Mouse (Mus musculus) liver, embryonic 15.5 days (tissue): Measurements from ENCODE around the gene Washc2. TPM values are rescaled to one million over a fixed set of nuclear protein-coding genes. Genes with fewer than 3 reads are reported as not detected.

Experiments
- ATAC-seq: fragments of 200-750 bp; cut with Nextera tagmentation; 2 replicates; pipeline ENCODE4 v1.8.0; 2017; ENCODE audit warnings: moderate number of reproducible peaks, mild to moderate bottlenecking, moderate library complexity; ENCODE audit not compliant: insufficient read depth
- H3K27ac ChIP-seq: fragments of 300-500 bp; sonication (generic); replicated peaks from 2 replicates; pipeline ENCODE4 v1.5.1; 2015; ENCODE audit warnings: mild to moderate bottlenecking, inconsistent platforms
- H3K27me3 ChIP-seq: fragments of 300-500 bp; sonication (generic); 2 replicates; pipeline ENCODE4 v1.6.1; 2015; ENCODE audit warnings: mild to moderate bottlenecking, inconsistent platforms
- H3K36me3 ChIP-seq: fragments of 300-500 bp; sonication (generic); replicated peaks from 2 replicates; pipeline ENCODE4 v1.6.1; 2015; ENCODE audit warnings: moderate library complexity, mild to moderate bottlenecking, inconsistent platforms
- H3K4me1 ChIP-seq: fragments of 300-500 bp; sonication (generic); replicated peaks from 2 replicates; pipeline ENCODE4 v1.6.1; 2015; ENCODE audit warnings: inconsistent platforms
- H3K4me2 ChIP-seq: fragments of 300-500 bp; sonication (generic); 2 replicates; pipeline ENCODE4 v1.6.1; 2015; ENCODE audit warnings: moderate library complexity, mild to moderate bottlenecking, inconsistent platforms
- H3K4me3 ChIP-seq: fragments of 300-500 bp; sonication (generic); replicated peaks from 2 replicates; pipeline ENCODE4 v1.5.1; 2015; ENCODE audit warnings: mild to moderate bottlenecking, inconsistent platforms
- H3K9ac ChIP-seq: fragments of 300-500 bp; sonication (generic); 2 replicates; pipeline ENCODE4 v1.6.1; 2015; ENCODE audit warnings: moderate library complexity, mild to moderate bottlenecking, inconsistent platforms
- H3K9me3 ChIP-seq: fragments of 300-500 bp; sonication (generic); replicated peaks from 2 replicates; pipeline ENCODE4 v1.6.1; 2016; ENCODE audit warnings: inconsistent platforms
- whole genome bisulfite sequencing: fragments of 180-500 bp; shearing (Covaris S2); methylation state at CpG from one replicate; pipeline ENCODE4 v1.1.7; 2015; ENCODE audit warnings: mixed read lengths; ENCODE audit not compliant: insufficient replicate concordance; 5-methylcytosine and 5-hydroxymethylcytosine counted together
- polyA plus RNA-seq: library from polyadenylated mRNA; unstranded; fragments of >200 nt; fragmentation: Nextera tagmentation; extraction: Ambion mirVana; gene quantifications from 2 replicates; pipeline ENCODE4 v1.2.1, GENCODE M21; 2015

Washc2 gene
- polyA plus RNA-seq, 1 experiment from 2014 or later: 13.7 TPM

DNA sequence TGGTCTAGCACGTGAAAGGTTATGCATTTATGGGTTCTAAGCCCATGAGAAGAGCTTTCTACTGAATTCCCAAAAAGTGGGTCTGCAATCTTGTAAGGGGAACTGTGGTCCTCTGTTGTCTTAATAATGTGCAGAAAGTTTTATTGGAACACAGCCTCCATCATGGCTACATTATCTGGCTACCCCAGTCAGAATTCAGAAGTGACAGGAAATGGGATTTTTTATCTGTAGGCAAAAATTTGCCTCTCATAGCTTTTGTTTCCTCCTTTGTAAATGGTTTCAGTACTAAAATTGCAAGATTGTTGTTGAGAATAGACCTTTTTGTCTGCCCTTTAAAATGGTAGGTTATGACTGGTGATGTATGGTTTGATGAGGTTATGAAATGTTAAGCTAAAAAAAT lies 55.0 kb downstream of the Washc2 start:
- Histone ChIP-seq H3K4me1 (peaks cover 34% of the 10 kb centered on the region), H3K4me2 (no peak overlapping the region), H3K27ac (no peak overlapping the region), H3K36me3 (0 out of 2 replicates have a peak, but pooled peaks cover 12% of the 10 kb centered on the region), H3K9ac (no peak overlapping the region), H3K9me3 (no peaks in the 10 kb centered on the region), H3K27me3 (no peaks in the 10 kb centered on the region), H3K4me3 (no peak overlapping the region)
- 70% methylated on average over 1 of the region's 1 CpGs for WGBS
- ATAC-seq: no peak

DNA sequence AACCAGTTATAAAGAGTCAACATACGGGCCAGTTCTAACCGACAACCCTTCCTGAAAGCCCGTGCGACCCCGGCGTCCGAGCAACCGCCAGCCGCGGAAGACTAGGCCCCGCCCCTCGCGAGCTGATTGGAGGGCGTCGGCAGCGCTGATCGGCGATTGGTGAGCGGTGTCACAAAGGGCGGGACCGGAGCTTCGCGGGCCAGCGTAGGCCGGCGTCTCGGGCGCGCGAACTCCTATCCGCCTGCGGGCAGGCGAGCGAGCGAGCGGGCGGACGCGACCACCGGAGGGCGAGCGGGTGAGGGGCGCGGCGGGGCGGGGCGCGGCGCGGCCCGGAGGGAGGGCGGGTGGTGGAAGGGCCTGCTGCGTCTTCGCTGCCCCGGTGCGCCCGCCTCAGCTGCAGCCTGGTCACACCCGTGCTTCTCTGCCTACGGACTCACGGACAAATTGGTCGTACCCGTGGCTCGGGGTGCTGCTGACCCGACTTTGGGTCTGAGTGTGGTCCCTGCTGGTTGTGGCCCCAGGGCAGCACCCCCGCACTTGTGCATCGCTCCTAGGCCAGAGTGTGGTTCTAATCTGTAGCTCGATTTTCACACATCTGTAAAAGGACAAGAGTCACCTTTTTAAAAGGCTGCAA lies 56.3 kb downstream of the Washc2 start, which contains the start of gene Zfand4:
Gene Zfand4, plus strand, starts transcription at position 205 of the 634 bp plus-strand sequence.
- H3K36me3 ChIP-seq: 0 out of 2 replicates have a peak, but pooled peaks cover 5% of the 10 kb centered on the region
- peak within 1 kb of the TSS; percentile 77 for H3K4me3 ChIP-seq
- WGBS: under 1% methylated on average over 67 of the region's 67 CpGs
- H3K27me3 ChIP-seq: no peaks in the 10 kb centered on the region
- peaks cover 34% of the 10 kb centered on the region for H3K4me1 ChIP-seq
- no peaks in the 10 kb centered on the region for H3K9me3 ChIP-seq
- peak within 1 kb of the TSS; percentile 90 for H3K4me2 ChIP-seq
- peak within 1 kb of the TSS; percentile 83 for H3K9ac ChIP-seq
- H3K27ac ChIP-seq: peak within 1 kb of the TSS; percentile 75
- peak; percentile 96 for ATAC-seq

- peak overlapping the region; percentile 75; the same call in 1 of the 2 replicates for H3K27ac ChIP-seq
- peaks cover 34% of the 10 kb centered on the region for H3K4me1 ChIP-seq
- ATAC-seq: no peak
- H3K9ac ChIP-seq: no peak overlapping the region
- peak overlapping the region; percentile 90 for H3K4me2 ChIP-seq
- no peaks in the 10 kb centered on the region for H3K9me3 ChIP-seq
- WGBS: 62% methylated on average over 11 of the region's 11 CpGs
- no peaks in the 10 kb centered on the region for H3K27me3 ChIP-seq
- H3K36me3 ChIP-seq: 0 out of 2 replicates have a peak, but pooled peaks cover 3% of the 10 kb centered on the region
- H3K4me3 ChIP-seq: peak overlapping the region; percentile 77
Measured at GRCm38 (mm10) chr6:116264836-116265235, 57.0 kb downstream of the Washc2 start.

DNA sequence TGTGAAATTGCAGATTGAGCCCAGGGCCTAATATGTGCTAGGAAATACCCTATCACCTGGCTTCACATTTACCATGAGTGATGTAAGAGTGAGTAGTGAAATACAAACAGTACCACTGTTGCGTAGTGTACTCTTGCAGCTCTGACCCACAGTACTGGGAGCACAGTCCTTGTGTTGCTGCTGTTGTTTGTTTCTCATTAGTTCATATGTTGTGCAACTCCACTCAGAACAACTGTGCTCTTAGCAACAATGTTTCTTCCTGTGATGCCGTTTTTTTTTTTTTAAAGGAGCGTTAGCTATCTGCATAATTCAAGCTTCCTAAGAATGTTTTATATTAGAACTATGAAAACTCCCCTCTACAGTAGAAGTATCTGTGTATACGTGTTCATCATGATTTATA lies 57.8 kb downstream of the Washc2 start:
- H3K4me1 ChIP-seq: peaks cover 34% of the 10 kb centered on the region
- no peak for ATAC-seq
- H3K9me3 ChIP-seq: no peaks in the 10 kb centered on the region
- H3K4me2 ChIP-seq: peak overlapping the region; percentile 90
- no peaks in the 10 kb centered on the region for H3K36me3 ChIP-seq
- H3K9ac ChIP-seq: no peak overlapping the region
- no peaks in the 10 kb centered on the region for H3K27me3 ChIP-seq
- 66% methylated on average over 4 of the region's 4 CpGs for WGBS
- H3K4me3 ChIP-seq: peak overlapping the region; percentile 7; the same call in 1 of the 2 replicates
- peak overlapping the region; percentile 69; the same call in 1 of the 2 replicates for H3K27ac ChIP-seq

DNA sequence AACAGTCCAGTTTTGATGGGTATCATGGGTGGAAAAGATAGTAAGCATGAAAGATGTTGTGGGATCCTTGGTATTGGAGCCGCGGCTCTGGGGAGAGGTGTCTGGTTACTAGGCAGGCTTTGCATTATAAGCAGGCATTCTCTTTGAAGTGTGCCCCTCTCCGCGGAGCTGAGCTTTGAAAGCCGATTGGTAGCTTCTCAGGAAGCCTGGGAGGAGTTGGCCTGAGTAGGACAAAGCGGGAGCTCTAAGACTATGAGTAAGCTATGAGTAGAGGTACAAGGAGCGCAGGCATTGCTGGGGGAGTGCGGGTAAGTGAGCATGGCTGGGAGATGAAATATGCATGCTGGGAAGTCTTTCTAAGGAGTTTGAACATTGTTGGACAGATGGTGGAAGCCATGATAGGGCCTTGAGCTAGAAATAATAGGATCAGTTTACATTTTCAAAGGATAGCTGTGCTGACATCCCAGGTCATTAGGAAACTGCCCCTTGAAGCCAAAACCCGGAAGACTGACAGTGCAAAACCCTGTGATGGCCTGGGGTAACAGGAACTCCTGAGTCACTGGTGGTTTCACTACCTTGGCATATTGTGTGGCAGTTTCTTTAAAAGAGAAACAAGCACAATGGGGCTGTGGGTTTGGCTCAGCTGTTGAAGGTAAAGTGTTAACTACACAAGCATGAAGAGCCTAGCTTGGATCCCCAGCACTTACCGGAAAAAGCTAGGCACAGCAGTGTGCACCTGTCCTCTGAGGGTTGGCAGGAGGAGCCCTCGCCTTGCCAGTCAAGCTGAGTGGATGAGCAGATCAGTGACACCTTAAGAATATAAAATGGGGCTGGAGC lies 58.7 kb downstream of the Washc2 start:
- 0 out of 2 replicates have a peak, but pooled peaks have one; percentile 6 for ATAC-seq
- Histone ChIP-seq H3K27me3 (no peaks in the 10 kb centered on the region), H3K4me2 (peak overlapping the region; percentile 90), H3K4me3 (peak overlapping the region; percentile 26), H3K4me1 (peaks cover 31% of the 10 kb centered on the region), H3K9me3 (no peaks in the 10 kb centered on the region), H3K9ac (0 out of 2 replicates have a peak overlapping the region, but pooled peaks have one; percentile 6), H3K27ac (peak overlapping the region; percentile 69), H3K36me3 (no peaks in the 10 kb centered on the region)
- 31% methylated on average over 11 of the region's 11 CpGs for WGBS

- H3K4me1 ChIP-seq: peaks cover 31% of the 10 kb centered on the region
- WGBS: 60% methylated on average over 1 of the region's 1 CpGs
- H3K9me3 ChIP-seq: no peaks in the 10 kb centered on the region
- no peaks in the 10 kb centered on the region for H3K36me3 ChIP-seq
- H3K27ac ChIP-seq: 0 out of 2 replicates have a peak overlapping the region, but pooled peaks have one; percentile 69
- no peaks in the 10 kb centered on the region for H3K27me3 ChIP-seq
- ATAC-seq: no peak
- no peak overlapping the region for H3K9ac ChIP-seq
- H3K4me3 ChIP-seq: no peak overlapping the region
- peak overlapping the region; percentile 90 for H3K4me2 ChIP-seq
Measured at GRCm38 (mm10) chr6:116267110-116267423, 59.2 kb downstream of the Washc2 start.

GRCm38 (mm10) chr6:116275695-116276094 lies 67.9 kb downstream of the Washc2 start:
- 52% methylated on average over 4 of the region's 4 CpGs for WGBS
- H3K36me3 ChIP-seq: peaks cover 13% of the 10 kb centered on the region
- peaks cover 12% of the 10 kb centered on the region for H3K4me1 ChIP-seq
- no peak overlapping the region for H3K9ac ChIP-seq
- no peak overlapping the region for H3K4me3 ChIP-seq
- H3K27ac ChIP-seq: no peak overlapping the region
- no peak for ATAC-seq
- no peak overlapping the region for H3K4me2 ChIP-seq
- no peaks in the 10 kb centered on the region for H3K9me3 ChIP-seq
- H3K27me3 ChIP-seq: no peaks in the 10 kb centered on the region

DNA sequence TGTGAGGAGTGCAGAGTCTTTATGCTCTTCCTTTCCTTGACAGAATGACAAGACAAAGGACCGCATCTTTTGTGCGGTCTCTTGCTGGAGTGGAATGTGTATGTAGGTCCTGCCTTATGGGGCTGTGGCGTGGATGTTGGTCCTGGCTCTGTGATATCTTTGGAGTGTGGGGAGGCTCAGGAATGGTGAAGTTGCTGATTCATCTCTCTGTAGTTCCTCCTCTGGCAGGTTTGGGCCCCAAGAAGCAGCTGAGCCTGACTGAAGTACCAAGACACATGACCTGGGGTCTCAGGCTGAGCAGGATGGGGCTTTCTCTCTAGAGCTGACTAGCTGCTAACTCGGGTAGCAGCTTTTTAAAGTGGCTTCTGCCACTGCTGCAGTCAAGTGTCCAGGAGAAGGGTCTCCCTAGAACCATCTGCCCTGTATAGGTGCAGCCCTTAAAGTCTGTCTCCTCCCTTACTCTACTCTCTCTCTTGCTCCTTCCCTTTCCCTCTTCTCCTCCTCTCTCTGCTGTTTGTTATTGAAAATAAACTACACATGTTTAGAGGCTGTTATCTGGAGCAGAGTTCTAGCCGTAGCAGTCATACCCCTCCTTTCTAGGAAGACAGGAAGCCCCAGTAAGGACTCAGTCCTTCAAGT lies 71.0 kb downstream of the Washc2 start:
- H3K4me2 ChIP-seq: no peak overlapping the region
- ATAC-seq: peak; percentile 65
- H3K27ac ChIP-seq: peak overlapping the region; percentile 38; the same call in 1 of the 2 replicates
- WGBS: 54% methylated on average over 5 of the region's 5 CpGs
- H3K4me3 ChIP-seq: no peak overlapping the region
- peaks cover 15% of the 10 kb centered on the region for H3K4me1 ChIP-seq
- no peaks in the 10 kb centered on the region for H3K9me3 ChIP-seq
- H3K9ac ChIP-seq: no peak overlapping the region
- no peaks in the 10 kb centered on the region for H3K27me3 ChIP-seq
- peaks cover 16% of the 10 kb centered on the region for H3K36me3 ChIP-seq

- peaks cover 23% of the 10 kb centered on the region for H3K4me1 ChIP-seq
- no peaks in the 10 kb centered on the region for H3K27me3 ChIP-seq
- no peaks in the 10 kb centered on the region for H3K9me3 ChIP-seq
- H3K9ac ChIP-seq: no peak overlapping the region
- peaks cover 9% of the 10 kb centered on the region; the same call in 1 of the 2 replicates for H3K36me3 ChIP-seq
- H3K4me3 ChIP-seq: no peak overlapping the region
- no peak overlapping the region for H3K27ac ChIP-seq
- no peak overlapping the region for H3K4me2 ChIP-seq
- WGBS: 87% methylated on average over 13 of the region's 13 CpGs
- ATAC-seq: peak; percentile 49
Measured at GRCm38 (mm10) chr6:116281014-116281413, 73.2 kb downstream of the Washc2 start.

GRCm38 (mm10) chr6:116282546-116282945 lies 74.7 kb downstream of the Washc2 start:
- 45% methylated on average over 4 of the region's 4 CpGs for WGBS
- Histone ChIP-seq H3K9ac (no peak overlapping the region), H3K4me1 (peaks cover 33% of the 10 kb centered on the region), H3K9me3 (no peaks in the 10 kb centered on the region), H3K36me3 (0 out of 2 replicates have a peak, but pooled peaks cover 3% of the 10 kb centered on the region), H3K27ac (no peak overlapping the region), H3K4me2 (no peak overlapping the region), H3K27me3 (no peaks in the 10 kb centered on the region), H3K4me3 (no peak overlapping the region)
- ATAC-seq: no peak

GRCm38 (mm10) chr6:116283280-116283679 lies 75.4 kb downstream of the Washc2 start:
- no peaks in the 10 kb centered on the region for H3K27me3 ChIP-seq
- no peaks in the 10 kb centered on the region for H3K9me3 ChIP-seq
- WGBS: 74% methylated on average over 3 of the region's 3 CpGs
- no peak for ATAC-seq
- 0 out of 2 replicates have a peak, but pooled peaks cover 3% of the 10 kb centered on the region for H3K36me3 ChIP-seq
- peaks cover 39% of the 10 kb centered on the region for H3K4me1 ChIP-seq
- no peak overlapping the region for H3K27ac ChIP-seq
- no peak overlapping the region for H3K4me3 ChIP-seq
- H3K9ac ChIP-seq: no peak overlapping the region
- H3K4me2 ChIP-seq: no peak overlapping the region
